Comparison of ENCODE assay signal across 8 mouse cellular contexts in genomic region chr7:35396542-35397168, GRCm38 (mm10). TPM values are rescaled to one million over a fixed set of nuclear protein-coding genes. Genes with fewer than 3 reads are reported as not detected.
DNase-seq lines count a peak whose midpoint lies in the region; ATAC-seq and TF ChIP-seq lines count a peak whose summit lies in the region.

Faap24 (minus strand) TSS chr7:35396836.
Cep89 (plus strand) TSS chr7:35397035.

- peak; percentile 94 for ATAC-seq in Patski
- ATAC-seq in hindbrain, embryonic 13.5 days (ENCODE audit: low FRiP score) = peak; percentile 99

- H3K4me2 ChIP-seq in hindbrain, embryonic 13.5 days = peak within 1 kb of the TSS; percentile 77

- H3K36me3 ChIP-seq in hindbrain, embryonic 13.5 days = peaks cover 45% of the 10 kb centered on the region

- WGBS in hindbrain, embryonic 13.5 days = under 1% methylated on average over 28 of the region's 28 CpGs

- in situ Hi-C loops in Patski (cut with MboI; ENCODE audit: low pct_unique_long_range_greater_than_20kb) = no loop called here

- H3K4me3 ChIP-seq in hindbrain, embryonic 13.5 days = peak within 1 kb of the TSS; percentile 69

- POLR2A ChIA-PET in Patski (lab: Charles Lee) = interaction anchor here (0.5 to 0.9 kb wide), 2 partner anchors 23 to 63 kb away, joined by 3 to 4 read pairs; partner anchors contain the start of gene Rhpn2

- H3K27me3 ChIP-seq in Patski = no peaks in the 10 kb centered on the region
- no peaks in the 10 kb centered on the region for H3K27me3 ChIP-seq in hindbrain, embryonic 13.5 days

- H3K4me1 ChIP-seq in hindbrain, embryonic 13.5 days (replicated peaks) = peaks cover 24% of the 10 kb centered on the region

- H3K9ac ChIP-seq in hindbrain, embryonic 13.5 days = peak within 1 kb of the TSS; percentile 75

- peak; percentile 98 for DNase-seq in Patski (ENCODE audit: low read depth, low spot score)
- peak; percentile 94 to 99 for DNase-seq in cerebellum, postnatal 14 days
- DNase-seq in frontal cortex, postnatal 14 days (ENCODE audit: low spot score in 2 of 2) = peak; percentile 96
- peak; percentile 83 to 95 for DNase-seq in layer of hippocampus, postnatal 25 days (ENCODE audit: extremely low spot score in 1 of 2, low spot score in 1 of 2)
- peak; percentile 99 for DNase-seq in lung, postnatal 25 days (ENCODE audit: low spot score)
- DNase-seq in retina, embryonic 14.5 days (ENCODE audit: low spot score) = peak; percentile 100
- DNase-seq in thymus, postnatal 4 days = peak; percentile 86

- peak within 1 kb of the TSS; percentile 62 for H3K27ac ChIP-seq in hindbrain, embryonic 13.5 days

- CTCF ChIA-PET in Patski (lab: Charles Lee) = interaction anchor here (0.7 to 1.2 kb wide), 4 partner anchors 10 to 150 kb away, joined by 3 to 4 read pairs (median 3); no protein-coding TSS in a partner anchor

- H3K9me3 ChIP-seq in hindbrain, embryonic 13.5 days = no peaks in the 10 kb centered on the region

- no peak for TF ChIP-seq CTCF in Patski (IDR thresholded peaks at IDR 0.05)

RNA-seq across cellular contexts. Expression of gene Faap24, which starts in this region (rescaled TPM):
- polyA plus RNA-seq in Patski (2021) = 7.1 TPM
- 19.3 and 23.0 TPM in 2 replicates for polyA plus RNA-seq in hindbrain, embryonic 13.5 days (2015; fragmentation: Nextera tagmentation; extraction: Ambion mirVana)
- total RNA-seq in layer of hippocampus, postnatal 25 days (2021) = 1 to 10 TPM; 5.3 to 6.9 TPM

RNA-seq across cellular contexts. Expression of gene Cep89, which starts in this region (rescaled TPM):
- polyA plus RNA-seq in Patski (2021) = 38.1 TPM
- polyA plus RNA-seq in hindbrain, embryonic 13.5 days (2015; fragmentation: Nextera tagmentation; extraction: Ambion mirVana) = 29.6 and 30.5 TPM in 2 replicates
- total RNA-seq in layer of hippocampus, postnatal 25 days (2021) = 10 to 100 TPM; 11.8 to 22.6 TPM

Comparison
In these comparisons a context has a peak if more than half of its experiments do, and no peak if none do; other contexts are left out.
1. Peak in every context shown above with its lines: DNase-seq, ATAC-seq, H3K4me3 ChIP-seq and H3K27ac ChIP-seq.